ENCODE assay signal across 23 mouse cellular contexts in genomic region chr12:40169675-40170074, GRCm38 (mm10). TPM values are rescaled to one million over a fixed set of nuclear protein-coding genes. Genes with fewer than 3 reads are reported as not detected.
DNase-seq lines count a peak whose midpoint lies in the region; ATAC-seq and TF ChIP-seq lines count a peak whose summit lies in the region.
"Had no signal": no experiment of that assay in that cellular context is flagged by ENCODE, and none has a peak within 500 bp of the region (broad histone marks: within the 10 kb centered on the region; RNA-seq: fewer than 3 reads in every experiment).

No protein-coding gene starts in this region.

- no peak overlapping the region for H3K4me3 ChIP-seq in kidney, postnatal 0 days (replicated peaks; ENCODE audit: low read depth, low read length)
- H3K4me3 ChIP-seq: embryonic facial prominence, embryonic 12.5 days; forebrain, embryonic 15.5 days; heart, embryonic 13.5 days; hindbrain, embryonic 10.5 days had no signal

- H3K4me2 ChIP-seq in kidney, postnatal 0 days (ENCODE audit: low read length), result no peak overlapping the region
- H3K4me2 ChIP-seq: embryonic facial prominence, embryonic 12.5 days; forebrain, embryonic 15.5 days; heart, embryonic 13.5 days; hindbrain, embryonic 14.5 days had no signal

- TF ChIP-seq CTCF in kidney, postnatal 0 days (IDR thresholded peaks at IDR 0.05; ENCODE audit: low read depth), result peak; percentile 19; the same call in 1 of the 2 replicates

- no peak for ATAC-seq in kidney, postnatal 0 days (replicated peaks; ENCODE audit: low FRiP score, low read depth)
- ATAC-seq: forebrain, embryonic 15.5 days had no signal

- H3K9me3 ChIP-seq in kidney, postnatal 0 days (replicated peaks; ENCODE audit: low read length), result no peaks in the 10 kb centered on the region
- H3K9me3 ChIP-seq: embryonic facial prominence, embryonic 12.5 days; forebrain, embryonic 15.5 days; heart, embryonic 13.5 days; hindbrain, embryonic 10.5 days had no signal

- no peaks in the 10 kb centered on the region for H3K36me3 ChIP-seq in kidney, postnatal 0 days (ENCODE audit: insufficient read depth, low read length)
- H3K36me3 ChIP-seq: embryonic facial prominence, embryonic 12.5 days; forebrain, embryonic 15.5 days; hindbrain, embryonic 10.5 days had no signal

- DNase-seq in heart, adult 11 months, result peak; percentile 25
- no peak for DNase-seq in heart, postnatal 4 days
- DNase-seq in kidney, postnatal 0 days (ENCODE audit: low spot score), result no peak
- DNase-seq in kidney, postnatal 4 days, result no peak
- peak; percentile 35 for DNase-seq in thymus, postnatal 14 days
- DNase-seq in thymus, postnatal 10 days (ENCODE audit: low spot score in 2 of 2), result no peak
- DNase-seq in thymus, postnatal 4 days, result peak; percentile 34
- no peak for DNase-seq in frontal cortex, postnatal 36 days (ENCODE audit: low spot score in 2 of 2)
- DNase-seq: adrenal gland, adult 8-10 months; adrenal gland, postnatal 36 days; cerebellum, adult 2 months; cerebellum, postnatal 10 days; embryo, embryonic 11 days; gastrocnemius, postnatal 10 days; heart, postnatal 10 days had no signal

- H3K27me3 ChIP-seq in kidney, postnatal 0 days (ENCODE audit: insufficient read depth, low read length), result no peaks in the 10 kb centered on the region
- H3K27me3 ChIP-seq: embryonic facial prominence, embryonic 12.5 days; forebrain, embryonic 15.5 days; heart, embryonic 13.5 days had no signal

- 98% methylated on average over 1 of the region's 1 CpGs for WGBS in kidney, postnatal 0 days

- H3K4me1 ChIP-seq in kidney, postnatal 0 days (replicated peaks; ENCODE audit: insufficient read depth, low read length), result no peaks in the 10 kb centered on the region
- H3K4me1 ChIP-seq: embryonic facial prominence, embryonic 12.5 days; forebrain, embryonic 15.5 days; heart, embryonic 13.5 days; hindbrain, embryonic 10.5 days had no signal

- H3K9ac ChIP-seq in kidney, postnatal 0 days (ENCODE audit: low read depth, low read length), result no peak overlapping the region
- H3K9ac ChIP-seq: embryonic facial prominence, embryonic 12.5 days; forebrain, embryonic 15.5 days; heart, embryonic 13.5 days; hindbrain, embryonic 14.5 days had no signal

- no peak overlapping the region for H3K27ac ChIP-seq in kidney, postnatal 0 days
- H3K27ac ChIP-seq: embryonic facial prominence, embryonic 12.5 days; forebrain, embryonic 15.5 days; heart, embryonic 13.5 days; hindbrain, embryonic 10.5 days; hindbrain, embryonic 14.5 days had no signal

RNA-seq across cellular contexts. Expression of gene Lsmem1, which starts 29.6 kb away (rescaled TPM):
- 10 to 100 TPM; 23.4 to 23.6 TPM for total RNA-seq in heart, postnatal 4 days (2021)
- 0.13 TPM in 1 of 2 replicates, not detected in the other for polyA plus RNA-seq in kidney, postnatal 0 days (2015; fragmentation: Nextera tagmentation; extraction: Ambion mirVana)
- total RNA-seq: adrenal gland, postnatal 36 days; common myeloid progenitor, adult 5-6 weeks had no signal
- polyA plus RNA-seq: forebrain, embryonic 11.5 days; forebrain, embryonic 15.5 days; hindbrain, embryonic 10.5 days; hindbrain, embryonic 14.5 days had no signal

RNA-seq across cellular contexts. Expression of gene Scin, which starts 35.6 kb away (rescaled TPM):
- total RNA-seq in heart, postnatal 4 days (2021), result 1 to 10 TPM; 2.3 to 2.5 TPM
- polyA plus RNA-seq in kidney, postnatal 0 days (2015; fragmentation: Nextera tagmentation; extraction: Ambion mirVana), result 56.9 and 60.9 TPM in 2 replicates
- polyA plus RNA-seq: C2C12; forebrain, embryonic 11.5 days; forebrain, embryonic 15.5 days; hindbrain, embryonic 14.5 days had no signal

Comparison
In these comparisons a context has a peak if more than half of its experiments do, and no peak if none do; other contexts are left out.
1. DNase-seq: peak in heart, adult 11 months (single experiment), thymus, postnatal 14 days (single experiment) and thymus, postnatal 4 days (single experiment); none in heart, postnatal 4 days (single experiment), kidney, postnatal 0 days (single experiment), kidney, postnatal 4 days (0 of 2), thymus, postnatal 10 days (0 of 2) and frontal cortex, postnatal 36 days (0 of 2).